Mouse (Mus musculus) layer of hippocampus, adult 18-20 months (tissue): ENCODE measurements at regions not wholly inside any gene's neighbourhood (a gene's known extent, or its start where the extent isn't known, plus 50 kb on each side); places are given as distances from the start of the nearest gene placed in this dataset.

Source experiments
- DNase-seq, 2 experiments: peaks; one replicate each; pipeline ENCODE4 v3.0.0; 2022; ENCODE audit warnings: low spot score in 2 of 2

DNA sequence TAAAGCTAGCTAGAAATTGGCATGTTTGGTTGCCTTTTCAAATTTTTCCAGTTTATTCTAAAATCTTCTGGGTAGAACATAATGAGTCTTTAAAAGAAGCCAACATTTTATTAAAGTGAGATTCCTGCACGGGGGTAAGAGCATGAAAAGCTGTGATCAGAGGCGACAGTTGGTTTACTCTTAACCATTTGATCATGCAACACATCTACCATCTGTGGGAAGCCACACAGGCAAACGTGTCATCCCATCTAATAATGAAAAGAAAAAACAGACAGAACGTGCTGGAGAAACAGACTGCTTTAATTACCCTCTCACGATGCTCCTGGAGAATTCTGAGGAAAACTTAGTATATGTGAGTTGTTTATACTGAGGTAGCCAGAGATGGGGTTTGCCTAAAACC, 115.4 kb upstream of the Pter start:
- peak; percentile 37 to 83 for DNase-seq

DNA sequence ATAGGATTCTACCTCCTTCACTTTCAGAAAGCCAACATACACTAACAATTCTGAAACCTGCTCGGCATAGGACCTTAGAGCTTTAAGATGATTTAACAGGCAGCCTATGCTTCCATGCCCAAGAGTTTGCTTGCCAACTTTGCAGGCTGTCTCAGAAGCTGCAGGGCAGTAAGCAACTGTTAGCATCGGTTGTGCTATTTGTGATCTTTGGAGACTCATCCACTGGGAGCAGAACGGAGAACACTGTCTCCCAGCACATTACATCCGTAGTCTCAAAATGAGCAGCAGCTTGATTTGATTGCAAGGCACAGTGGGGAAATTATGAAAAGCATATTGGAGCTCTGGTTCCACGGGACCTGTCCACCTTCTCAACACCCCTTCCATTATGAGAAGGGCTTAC, 108.5 kb upstream of the Pter start:
- peak in 1 of 2 experiments; percentile 69 for DNase-seq

DNA sequence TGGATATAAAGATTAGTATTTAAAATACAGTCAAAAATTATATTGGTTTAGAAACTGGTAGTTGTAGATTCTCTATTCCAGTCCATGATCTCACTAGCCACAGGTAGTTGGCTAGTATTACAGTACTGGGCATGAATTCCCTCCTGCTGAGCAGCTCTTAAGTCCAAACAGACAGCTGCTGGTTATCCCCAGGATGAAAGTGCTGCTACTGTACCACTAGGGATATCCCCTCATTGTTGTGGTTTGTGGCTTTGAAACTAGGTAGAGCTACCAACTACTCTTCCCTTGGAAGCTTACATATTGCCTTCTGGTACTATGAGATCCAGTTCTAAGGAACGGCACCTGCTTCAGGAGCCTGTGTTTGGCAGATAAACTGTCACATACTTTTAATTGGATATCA, 97.9 kb upstream of the Pter start:
- DNase-seq = no peak

DNA sequence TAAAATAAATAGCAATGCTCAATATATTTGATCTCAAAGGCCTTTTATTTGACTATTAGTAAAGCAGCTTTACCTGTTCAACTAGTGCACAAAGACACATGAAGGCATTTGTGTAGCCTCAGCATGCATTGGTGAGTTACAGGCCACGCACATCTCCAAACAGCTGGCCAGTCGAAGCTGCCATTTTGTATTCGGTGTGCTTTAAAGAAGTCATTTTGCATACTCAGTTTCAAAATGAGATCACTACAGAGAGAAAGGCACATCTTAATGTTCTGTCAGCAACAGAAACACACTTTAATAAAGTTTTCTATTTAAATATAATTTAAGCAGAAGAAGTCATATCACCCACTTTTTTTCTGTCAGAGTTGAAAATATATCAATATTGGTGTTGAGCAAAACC, 90.3 kb upstream of the Pter start:
- DNase-seq = no peak

DNA sequence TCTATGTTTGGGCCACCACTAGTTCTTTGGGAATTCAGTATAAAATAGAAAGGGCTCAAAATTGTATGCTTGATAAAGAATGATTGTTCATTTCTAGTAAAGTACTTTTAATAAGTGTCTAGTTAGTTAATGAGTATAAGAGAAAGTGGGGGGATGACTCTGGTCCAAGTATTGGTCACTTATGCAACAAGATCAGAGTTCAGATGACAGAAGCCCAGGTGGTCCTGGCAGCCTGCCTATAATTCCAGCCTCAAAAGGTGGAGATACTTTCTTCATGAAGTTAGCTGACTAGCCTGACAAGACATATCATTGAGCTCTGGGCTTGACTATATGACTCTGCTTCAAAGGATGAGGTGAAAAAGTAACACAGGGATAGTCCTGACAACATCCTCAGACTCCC, 57.3 kb upstream of the Pter start:
- no peak for DNase-seq

DNA sequence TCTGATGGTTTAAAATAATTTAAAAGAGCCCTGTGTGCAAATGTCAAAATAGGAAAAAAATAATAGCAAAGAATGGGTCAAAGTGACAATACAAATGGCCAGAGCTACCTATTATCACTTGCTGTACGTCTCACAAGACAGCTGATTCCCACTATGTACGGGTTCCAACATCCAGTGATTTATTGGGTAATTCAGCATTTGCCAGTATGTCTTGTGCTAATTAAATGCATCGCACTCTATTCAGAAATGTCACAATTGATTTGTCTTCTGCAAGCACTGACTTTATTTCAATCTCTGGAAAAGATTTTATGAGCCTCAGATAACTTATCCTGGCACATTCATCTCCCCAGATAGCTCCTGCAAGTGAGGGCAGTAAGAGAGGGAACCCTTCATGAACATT, 55.1 kb upstream of the Pter start:
- DNase-seq = no peak
